Mouse (Mus musculus) layer of hippocampus, adult 9-10 months (tissue): ENCODE results near the gene Atp1b1.

Experiments used
- DNase-seq: peaks from one replicate; pipeline ENCODE4 v3.0.0; 2022; ENCODE audit warnings: low spot score

Atp1b1 gene

GRCm38 (mm10) chr1:164458245-164458613 is at the start of gene Atp1b1:
Gene Atp1b1 (minus strand): TSS chr1:164458355.
- DNase-seq, result no peak

GRCm38 (mm10) chr1:164505096-164505495 is 46.9 kb upstream of the Atp1b1 start:
- DNase-seq, result no peak

- no peak for DNase-seq
Measured at GRCm38 (mm10) chr1:164503140-164503730, 45.1 kb upstream of the Atp1b1 start.

GRCm38 (mm10) chr1:164502231-164502630 is 44.1 kb upstream of the Atp1b1 start:
- DNase-seq, result no peak

GRCm38 (mm10) chr1:164494741-164495512 is 36.8 kb upstream of the Atp1b1 start:
- no peak for DNase-seq

- no peak for DNase-seq
Measured at GRCm38 (mm10) chr1:164494215-164494614, 36.1 kb upstream of the Atp1b1 start.

- DNase-seq, result no peak
Measured at GRCm38 (mm10) chr1:164493042-164493705, 35.0 kb upstream of the Atp1b1 start.

GRCm38 (mm10) chr1:164492476-164492875 is 34.3 kb upstream of the Atp1b1 start:
- DNase-seq, result no peak

GRCm38 (mm10) chr1:164489961-164490594 is 31.9 kb upstream of the Atp1b1 start:
- no peak for DNase-seq

GRCm38 (mm10) chr1:164483728-164484127 is 25.6 kb upstream of the Atp1b1 start:
- no peak for DNase-seq

- DNase-seq, result no peak
Measured at GRCm38 (mm10) chr1:164482833-164483232, 24.7 kb upstream of the Atp1b1 start.

GRCm38 (mm10) chr1:164481645-164482354 is 23.6 kb upstream of the Atp1b1 start:
- DNase-seq, result no peak

- DNase-seq, result no peak
Measured at GRCm38 (mm10) chr1:164480755-164481644, 22.8 kb upstream of the Atp1b1 start.

GRCm38 (mm10) chr1:164475895-164476294 is 17.7 kb upstream of the Atp1b1 start:
- DNase-seq, result no peak

- no peak for DNase-seq
Measured at GRCm38 (mm10) chr1:164474778-164475511, 16.8 kb upstream of the Atp1b1 start.

- DNase-seq, result no peak
Measured at GRCm38 (mm10) chr1:164474310-164474709, 16.2 kb upstream of the Atp1b1 start.

- DNase-seq, result no peak
Measured at GRCm38 (mm10) chr1:164473398-164473797, 15.2 kb upstream of the Atp1b1 start.

- DNase-seq, result no peak
Measured at GRCm38 (mm10) chr1:164471632-164472031, 13.5 kb upstream of the Atp1b1 start.

- no peak for DNase-seq
Measured at GRCm38 (mm10) chr1:164470985-164471384, 12.8 kb upstream of the Atp1b1 start.

GRCm38 (mm10) chr1:164468329-164468728 is 10.2 kb upstream of the Atp1b1 start:
- no peak for DNase-seq
